Mouse (Mus musculus): ENCODE results near the gene Zkscan17.

The Zkscan17 gene

DNA sequence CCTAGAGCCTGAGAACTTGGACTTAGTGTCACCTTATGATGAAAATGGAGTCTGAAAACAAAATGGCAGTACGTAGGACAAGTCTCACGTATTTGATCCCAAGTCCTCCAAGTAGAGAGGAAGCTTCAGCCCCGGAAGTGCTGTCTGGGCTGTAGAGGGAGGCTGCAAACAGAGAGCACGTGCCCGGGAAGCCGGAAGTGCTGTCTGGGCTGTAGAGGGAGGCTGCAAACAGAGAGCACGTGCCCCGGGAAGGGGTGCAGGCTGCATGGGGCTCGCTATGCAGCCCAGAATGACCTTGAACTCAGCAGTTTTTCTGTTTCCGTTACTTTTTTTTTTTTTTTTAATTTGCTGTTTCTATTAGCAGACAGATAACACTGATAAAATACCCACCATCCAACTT is 8.3 kb downstream of the Zkscan17 start:
- DNase-seq: peak; percentile 40 to 62

DNA sequence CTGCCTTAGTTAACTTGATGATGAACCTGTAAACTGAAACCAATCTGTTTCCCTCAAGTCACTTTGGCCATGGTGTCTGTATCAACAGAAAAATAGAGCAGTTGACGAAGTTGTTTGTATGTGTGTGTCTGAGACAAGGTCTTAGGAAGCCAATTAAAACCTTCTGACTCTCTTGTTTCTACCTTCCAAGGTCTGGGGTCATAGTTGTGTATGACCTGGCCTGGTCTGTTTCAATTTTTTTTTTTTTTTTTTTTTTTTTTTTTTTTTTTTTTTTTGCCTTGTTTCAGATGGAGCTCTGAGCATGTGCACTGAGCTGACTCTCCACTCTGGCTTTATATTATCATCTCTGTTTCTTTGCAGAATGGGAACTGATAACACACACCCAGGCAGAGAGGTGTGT is 9.1 kb downstream of the Zkscan17 start:
- no peak for DNase-seq

DNA sequence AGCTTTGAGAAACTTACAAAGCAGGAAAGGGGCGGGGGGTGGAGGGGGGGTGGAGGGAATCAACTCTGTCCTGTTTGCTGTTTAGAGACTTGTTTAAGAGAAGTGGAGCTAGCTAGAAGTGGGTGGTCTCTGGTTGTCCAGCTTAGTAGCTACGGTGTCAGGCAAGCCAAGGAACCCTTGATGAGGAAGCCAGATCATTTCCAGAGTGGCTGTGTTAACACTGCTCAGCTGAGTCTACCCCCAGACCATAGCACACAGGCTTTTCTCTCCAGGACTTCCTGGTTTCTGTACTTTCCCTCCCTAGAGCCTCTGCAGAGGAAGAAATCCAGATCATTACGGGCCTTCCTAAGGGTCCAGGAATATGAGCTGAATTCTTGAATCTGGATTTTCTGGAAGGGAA is 11.8 kb downstream of the Zkscan17 start:
- DNase-seq: no peak

DNA sequence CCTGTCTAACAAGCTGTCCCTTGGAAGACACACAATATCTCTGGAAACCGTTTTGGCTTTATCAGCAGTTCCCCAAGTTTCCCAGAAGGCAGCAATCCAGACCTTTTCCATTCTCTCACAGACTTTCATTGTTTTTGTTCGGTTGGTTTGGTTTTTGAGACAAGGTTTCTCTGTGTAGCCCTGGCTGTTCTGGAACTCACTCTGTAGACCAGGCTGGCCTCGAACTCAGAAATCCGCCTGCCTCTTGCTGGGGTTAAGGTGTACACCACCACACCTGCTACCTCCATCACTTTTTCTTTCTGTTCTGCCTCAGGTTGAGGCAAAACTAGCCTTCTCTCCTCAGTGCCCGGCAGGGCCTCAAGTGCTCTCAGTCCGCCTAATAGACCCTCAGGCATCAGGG is 12.2 kb downstream of the Zkscan17 start:
- no peak for DNase-seq

GRCm38 (mm10) chr11:59513556-59513955 is 13.0 kb downstream of the Zkscan17 start:
- DNase-seq: no peak

DNA sequence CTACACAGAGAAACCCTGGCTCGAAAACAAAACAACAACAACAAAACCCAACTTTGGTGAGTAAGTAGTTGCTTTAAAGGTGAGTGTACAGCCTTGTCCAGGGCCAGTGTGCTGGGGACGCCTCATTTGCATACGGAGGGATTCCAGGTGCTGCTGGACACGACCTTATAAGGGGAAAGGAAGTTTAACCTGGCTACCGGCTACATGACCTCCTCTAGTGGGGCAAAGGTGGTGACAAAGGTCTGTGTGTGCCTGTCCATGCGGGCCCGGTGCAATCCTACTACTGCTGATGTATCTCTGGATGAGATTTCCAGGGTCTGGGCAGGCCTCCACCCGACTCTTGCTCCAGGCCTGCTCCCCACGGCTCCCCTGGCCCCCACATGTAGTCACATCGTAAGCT is 13.8 kb downstream of the Zkscan17 start:
- DNase-seq: no peak

- DNase-seq: no peak
These were observed 15.0 kb downstream of the Zkscan17 start for GRCm38 (mm10) chr11:59511558-59511957.

GRCm38 (mm10) chr11:59506713-59507074 is 19.9 kb downstream of the Zkscan17 start:
- no peak for DNase-seq

GRCm38 (mm10) chr11:59505839-59506712 is 20.5 kb downstream of the Zkscan17 start:
- peak; percentile 74 to 79 for DNase-seq

- DNase-seq: peak; percentile 81 to 83
These were observed 21.2 kb downstream of the Zkscan17 start for GRCm38 (mm10) chr11:59505351-59505838.

- no peak for DNase-seq
These were observed 24.4 kb downstream of the Zkscan17 start for GRCm38 (mm10) chr11:59501978-59502700.

- DNase-seq: no peak
These were observed 28.8 kb downstream of the Zkscan17 start for GRCm38 (mm10) chr11:59497747-59498146.

DNA sequence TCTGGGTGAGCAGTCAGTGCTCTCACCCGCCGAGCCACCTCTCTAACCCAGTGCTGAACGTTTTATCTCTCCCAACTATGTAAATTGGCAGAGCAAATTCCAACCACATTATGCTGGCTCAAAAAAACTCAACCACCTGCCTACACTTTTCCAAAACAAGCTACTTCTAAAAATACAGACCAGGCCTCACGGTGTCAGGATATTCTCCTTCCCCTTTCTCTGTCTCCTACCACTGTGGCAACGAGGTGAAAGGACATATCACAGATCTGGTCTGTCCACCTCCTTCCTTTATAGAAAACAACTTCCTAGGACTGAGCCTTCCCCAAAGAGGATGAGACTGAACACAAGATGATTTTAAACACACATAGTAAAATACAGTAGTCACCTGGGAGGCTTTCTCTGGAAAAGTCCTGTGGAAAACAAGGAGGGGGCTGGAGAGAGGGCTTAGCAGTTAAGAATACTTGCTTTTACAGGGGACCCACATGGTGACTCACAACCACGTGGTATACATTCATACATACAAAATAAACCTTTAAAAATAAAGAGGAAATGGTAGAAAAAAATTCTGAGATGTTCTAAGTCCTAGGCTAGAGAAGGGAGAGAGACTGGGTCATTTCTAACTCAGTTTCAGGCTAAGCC is 29.8 kb downstream of the Zkscan17 start:
- no peak for DNase-seq

- DNase-seq: no peak
These were observed 40.3 kb downstream of the Zkscan17 start for GRCm38 (mm10) chr11:59486222-59486621.

GRCm38 (mm10) chr11:59485641-59486040 is 40.9 kb downstream of the Zkscan17 start:
- DNase-seq: no peak

- DNase-seq: peak in 1 of 2 experiments; percentile 23
These were observed 43.3 kb downstream of the Zkscan17 start for GRCm38 (mm10) chr11:59483212-59483611.

- no peak for DNase-seq
These were observed 49.3 kb downstream of the Zkscan17 start for GRCm38 (mm10) chr11:59477240-59477639.

GRCm38 (mm10) chr11:59472326-59472677 is 54.2 kb downstream of the Zkscan17 start, which contains the start of gene Zfp867:
Zfp867 (minus strand) TSS chr11:59472474.
- DNase-seq: peak; percentile 83 to 84

GRCm38 (mm10) chr11:59471413-59472325 is 54.9 kb downstream of the Zkscan17 start:
- DNase-seq: peak in 1 of 2 experiments; percentile 11

DNA sequence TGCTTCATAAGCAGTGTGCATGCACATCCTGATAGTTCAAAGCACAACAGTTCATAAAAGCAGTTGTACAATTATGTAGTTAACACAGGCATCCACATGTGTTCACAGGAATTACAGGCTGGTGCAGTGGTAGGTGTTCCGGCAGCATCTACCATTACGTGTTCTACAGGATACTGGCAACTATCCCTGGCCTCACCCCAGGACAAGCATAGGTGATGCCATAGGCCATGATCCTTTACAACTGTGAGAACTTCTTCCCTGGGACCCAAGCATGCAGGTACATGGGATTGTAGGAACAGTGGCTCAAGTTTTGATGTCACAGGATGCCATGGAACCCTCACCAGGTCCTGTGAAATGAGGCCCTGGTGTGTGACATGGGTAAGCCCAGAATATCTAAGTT is 66.1 kb downstream of the Zkscan17 start:
- no peak for DNase-seq

- no peak for DNase-seq
These were observed 67.6 kb downstream of the Zkscan17 start for GRCm38 (mm10) chr11:59458973-59459372.

DNA sequence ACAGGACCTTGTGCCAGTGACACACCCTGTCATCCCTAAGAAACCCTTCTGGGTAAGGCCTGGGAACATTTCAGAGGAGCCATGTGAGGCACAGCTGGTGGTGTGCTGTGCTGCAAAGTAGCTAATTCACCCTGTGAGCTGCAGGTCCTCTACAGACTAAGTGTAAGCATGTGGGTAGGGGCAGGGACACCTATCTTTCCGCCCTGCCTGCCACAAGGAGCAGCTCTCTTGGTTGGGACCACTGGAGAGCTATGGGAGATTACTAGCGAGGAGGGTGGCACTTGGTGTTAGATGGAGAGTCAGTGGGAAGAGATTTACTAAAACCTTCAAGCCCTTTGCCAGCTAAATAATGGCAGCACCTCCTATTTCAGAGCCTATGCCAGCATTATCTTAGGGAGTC is 69.7 kb downstream of the Zkscan17 start:
- no peak for DNase-seq
